Mouse (Mus musculus) G1E (cell line): ENCODE measurements around the gene Nell1.

Source experiments
- CTCF ChIP-seq: IDR thresholded peaks from 2 replicates; pipeline ENCODE4 v1.5.1; 2012; ENCODE audit warnings: low read depth, low read length, inconsistent platforms, mixed read lengths
- GATA1 ChIP-seq: IDR thresholded peaks from 2 replicates; pipeline ENCODE4 v1.6.1; 2012; ENCODE audit warnings: borderline replicate concordance, low read length, inconsistent platforms, mixed read lengths
- GATA2 ChIP-seq: IDR thresholded peaks from 2 replicates; pipeline ENCODE4 v1.6.1; 2012; ENCODE audit warnings: low read depth, low read length, inconsistent platforms, borderline replicate concordance
- POLR2AphosphoS5 ChIP-seq: IDR thresholded peaks from 2 replicates; pipeline ENCODE4 v1.6.1; 2012; ENCODE audit warnings: low read depth, low read length, inconsistent platforms; ENCODE audit not compliant: insufficient replicate concordance

GRCm38 (mm10) chr7:50633147-50633546, 658.5 kb downstream of the Nell1 start:
- no peak for TF ChIP-seq CTCF
- TF ChIP-seq GATA2: no peak
- no peak for TF ChIP-seq GATA1
- no peak for TF ChIP-seq POLR2AphosphoS5
